Mouse (Mus musculus) liver, embryonic 12.5 days (tissue): ENCODE measurements around the gene Olfr76. TPM values are rescaled to one million over a fixed set of nuclear protein-coding genes. Genes with fewer than 3 reads are reported as not detected.
"Not testable (repeated sequence)": the region's sequence is repeated elsewhere in the genome, so short reads cannot be mapped to it uniquely, and the experiment has no call there.

Experiments used
- ATAC-seq: fragments of 200-750 bp; cut with Nextera tagmentation; 2 replicates; pipeline ENCODE4 v1.8.0; 2017; ENCODE audit warnings: moderate number of reproducible peaks, mild to moderate bottlenecking, moderate library complexity
- H3K27ac ChIP-seq: fragments of 300-500 bp; sonication (generic); 2 replicates; pipeline ENCODE4 v1.5.1; 2016; ENCODE audit warnings: mild to moderate bottlenecking
- H3K27me3 ChIP-seq: fragments of 300-500 bp; sonication (generic); replicated peaks from 2 replicates; pipeline ENCODE4 v1.6.1; 2016; ENCODE audit warnings: mild to moderate bottlenecking, moderate library complexity
- H3K36me3 ChIP-seq: fragments of 300-500 bp; sonication (generic); 2 replicates; pipeline ENCODE4 v1.6.1; 2016; ENCODE audit warnings: mild to moderate bottlenecking, moderate library complexity
- H3K4me1 ChIP-seq: fragments of 300-500 bp; sonication (generic); 2 replicates; pipeline ENCODE4 v1.6.1; 2016
- H3K4me2 ChIP-seq: fragments of 300-500 bp; sonication (generic); 2 replicates; pipeline ENCODE4 v1.6.1; 2016; ENCODE audit warnings: mild to moderate bottlenecking, moderate library complexity
- H3K4me3 ChIP-seq: fragments of 300-500 bp; sonication (generic); 2 replicates; pipeline ENCODE4 v1.5.1; 2016; ENCODE audit warnings: mild to moderate bottlenecking, moderate library complexity
- H3K9ac ChIP-seq: fragments of 300-500 bp; sonication (generic); 2 replicates; pipeline ENCODE4 v1.6.1; 2016; ENCODE audit warnings: mild to moderate bottlenecking, moderate library complexity
- H3K9me3 ChIP-seq: fragments of 300-500 bp; sonication (generic); replicated peaks from 2 replicates; pipeline ENCODE4 v1.6.1; 2016; ENCODE audit warnings: mild to moderate bottlenecking, moderate library complexity
- WGBS: fragments of 180-500 bp; shearing (Covaris S2); methylation state at CpG from one replicate; pipeline ENCODE4 v1.1.7; 2016; ENCODE audit not compliant: insufficient replicate concordance; 5-methylcytosine and 5-hydroxymethylcytosine counted together
- polyA plus RNA-seq: library from polyadenylated mRNA; unstranded; fragments of >200 nt; fragmentation: Nextera tagmentation; extraction: Ambion mirVana; gene quantifications from 2 replicates; pipeline ENCODE4 v1.2.1, GENCODE M21; 2016

The Olfr76 gene
- polyA plus RNA-seq = not detected in 2 replicates

DNA sequence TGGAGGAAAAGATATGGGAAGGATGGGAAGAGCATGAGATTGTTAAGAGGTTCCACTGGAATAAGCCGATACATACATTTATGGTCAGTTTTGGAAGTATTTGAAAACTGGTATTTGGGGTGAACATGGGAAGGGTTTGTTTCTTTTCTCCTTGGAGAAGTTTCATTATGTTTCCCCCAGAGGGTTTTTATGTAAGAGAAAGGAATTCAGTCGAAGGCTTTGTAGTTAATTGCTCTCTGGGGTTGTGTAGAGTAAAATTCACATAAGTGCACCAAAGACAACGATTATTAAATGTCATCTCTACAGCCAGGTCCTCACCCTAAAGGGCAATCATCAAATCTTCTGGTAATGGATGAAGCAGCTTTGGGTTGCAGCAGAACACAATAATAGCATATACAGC is at the start of gene Olfr76:
Gene Olfr76, minus strand, starts transcription at position 101 of the 400 bp plus-strand sequence.
- no peak within 1 kb of the TSS for H3K9ac ChIP-seq
- no peak within 1 kb of the TSS for H3K4me3 ChIP-seq
- ATAC-seq = no peak
- H3K4me1 ChIP-seq = no peaks in the 10 kb centered on the region
- H3K4me2 ChIP-seq = no peak within 1 kb of the TSS
- H3K27me3 ChIP-seq = no peaks in the 10 kb centered on the region
- 47% methylated on average over 3 of the region's 3 CpGs for WGBS
- no peaks in the 10 kb centered on the region for H3K9me3 ChIP-seq
- H3K36me3 ChIP-seq = no peaks in the 10 kb centered on the region
- no peak within 1 kb of the TSS for H3K27ac ChIP-seq

DNA sequence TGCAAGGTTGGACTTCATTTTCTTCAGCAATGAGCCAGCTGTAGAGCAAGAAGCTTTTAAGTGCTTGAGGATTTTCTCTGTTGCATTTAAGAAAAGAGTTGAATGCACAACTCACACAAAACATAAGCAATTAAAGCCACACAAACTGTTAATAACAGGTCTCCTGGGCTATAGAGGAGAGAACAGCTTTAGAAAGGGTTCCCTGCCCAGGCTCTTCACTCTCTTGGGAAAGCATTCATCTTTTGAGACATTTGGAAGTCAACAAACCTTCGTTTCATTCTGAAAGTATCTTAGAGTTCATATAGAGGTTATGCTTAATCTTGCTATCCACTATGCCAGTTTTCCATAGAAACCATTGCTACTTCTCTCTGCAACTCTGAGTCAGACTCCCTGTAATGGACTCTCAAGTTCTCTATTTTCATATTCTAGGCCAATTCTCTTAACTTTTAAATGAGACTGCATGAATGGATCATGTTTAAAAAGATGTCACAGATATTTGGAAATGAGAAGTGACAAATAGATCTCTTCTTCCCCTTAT is 47.1 kb upstream of the Olfr76 start, which contains the start of gene Olfr1555-ps1:
Gene Olfr1555-ps1, minus strand, starts transcription at position 51 of the 538 bp plus-strand sequence.
- H3K4me1 ChIP-seq, H3K27me3 ChIP-seq, H3K4me2 ChIP-seq, H3K27ac ChIP-seq, ATAC-seq, H3K9ac ChIP-seq, H3K36me3 ChIP-seq, H3K9me3 ChIP-seq, H3K4me3 ChIP-seq: not testable (repeated sequence)
- 25% methylated on average over 1 of the region's 1 CpGs for WGBS

DNA sequence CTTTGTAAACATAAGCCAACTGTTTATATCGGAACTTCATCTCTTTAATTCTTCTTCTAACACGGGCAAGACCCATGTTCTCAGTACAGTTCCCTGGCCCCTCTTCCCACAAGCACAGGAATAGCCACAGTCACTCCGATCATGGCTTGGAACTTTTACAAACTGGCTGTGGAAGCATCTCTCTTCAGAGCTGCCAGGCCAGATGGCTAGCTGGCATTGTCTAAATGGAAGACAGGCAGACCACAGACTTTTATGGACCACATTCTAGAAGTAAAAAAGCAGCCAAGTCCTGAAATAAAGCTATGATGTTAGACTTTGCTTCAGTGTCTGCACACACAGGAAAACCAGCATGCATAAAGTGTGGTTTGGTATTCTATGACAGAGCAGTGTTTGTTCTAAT is 22.4 kb upstream of the Olfr76 start:
- Histone ChIP-seq H3K4me1 (no peaks in the 10 kb centered on the region), H3K27me3 (no peaks in the 10 kb centered on the region), H3K9me3 (no peaks in the 10 kb centered on the region), H3K4me2 (no peak overlapping the region), H3K9ac (no peak overlapping the region), H3K27ac (no peak overlapping the region), H3K4me3 (no peak overlapping the region), H3K36me3 (no peaks in the 10 kb centered on the region)
- ATAC-seq = no peak
- WGBS = 77% methylated on average over 3 of the region's 3 CpGs

DNA sequence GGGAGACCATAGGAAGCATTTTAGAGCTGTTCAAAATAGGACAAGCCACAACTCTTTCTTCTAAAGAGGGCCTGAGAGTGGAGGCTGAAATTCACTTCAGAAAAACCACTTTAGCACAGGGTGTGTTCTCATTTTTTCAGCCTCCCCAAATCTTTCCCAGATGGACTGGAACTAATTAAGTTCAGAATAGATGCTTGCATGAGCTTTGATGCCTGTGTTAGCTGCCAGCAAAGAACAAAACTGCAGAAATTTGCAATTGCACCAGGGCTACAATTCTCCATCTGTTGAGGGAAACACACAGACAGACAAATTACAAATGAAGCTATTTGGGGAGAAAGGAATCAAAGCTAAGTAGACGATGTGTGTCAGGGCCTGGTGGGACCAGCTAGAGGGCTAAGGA is 20.4 kb upstream of the Olfr76 start:
- Histone ChIP-seq H3K9ac (no peak overlapping the region), H3K9me3 (no peaks in the 10 kb centered on the region), H3K4me1 (no peaks in the 10 kb centered on the region), H3K27me3 (no peaks in the 10 kb centered on the region), H3K36me3 (no peaks in the 10 kb centered on the region), H3K4me2 (no peak overlapping the region), H3K4me3 (no peak overlapping the region), H3K27ac (no peak overlapping the region)
- ATAC-seq = no peak
- WGBS = 76% methylated on average over 1 of the region's 1 CpGs

DNA sequence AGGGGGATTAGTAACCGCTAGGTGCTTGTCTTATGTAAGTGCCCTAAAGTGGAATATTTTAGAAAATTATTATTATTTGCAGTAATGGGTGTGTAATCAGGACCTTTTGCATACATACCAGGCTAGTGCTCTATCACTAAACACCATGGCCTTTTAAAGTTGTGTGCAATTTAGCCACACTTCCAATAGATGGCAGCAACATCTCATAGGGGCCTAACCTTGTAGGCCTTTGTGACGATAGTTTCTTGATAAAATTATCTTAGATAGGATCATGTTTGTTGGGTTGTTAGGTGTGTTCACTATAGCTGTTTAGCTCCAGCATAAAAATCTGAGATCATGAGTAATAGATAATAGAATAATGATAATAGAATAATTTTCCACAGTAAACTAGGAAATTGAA is 11.3 kb upstream of the Olfr76 start:
- Histone ChIP-seq H3K4me2 (no peak overlapping the region), H3K9me3 (no peaks in the 10 kb centered on the region), H3K4me3 (no peak overlapping the region), H3K27me3 (no peaks in the 10 kb centered on the region), H3K27ac (no peak overlapping the region), H3K36me3 (no peaks in the 10 kb centered on the region), H3K9ac (no peak overlapping the region), H3K4me1 (no peaks in the 10 kb centered on the region)
- no peak for ATAC-seq
- 40% methylated on average over 2 of the region's 2 CpGs for WGBS

DNA sequence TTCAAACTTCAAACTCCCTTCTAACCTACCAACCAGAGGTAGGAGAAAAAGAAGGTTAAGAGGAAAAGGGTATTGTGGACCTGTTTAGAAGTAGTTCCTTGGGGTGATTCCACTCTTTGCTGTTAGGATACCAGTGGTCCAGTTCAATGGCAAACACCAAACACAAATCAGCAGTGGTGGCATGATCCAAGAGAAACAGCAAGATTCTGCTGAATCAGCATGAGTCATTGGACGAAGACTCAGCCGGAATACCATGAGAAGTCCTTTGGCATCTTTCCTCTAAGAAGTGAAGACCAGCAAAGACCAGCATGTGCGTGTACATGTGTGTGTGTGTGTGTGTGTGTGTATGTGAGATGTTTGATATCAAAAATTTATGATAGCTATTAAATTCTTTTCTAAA is 6.5 kb downstream of the Olfr76 start:
- H3K27me3 ChIP-seq = no peaks in the 10 kb centered on the region
- H3K4me1 ChIP-seq = no peaks in the 10 kb centered on the region
- H3K9me3 ChIP-seq = no peaks in the 10 kb centered on the region
- no peak overlapping the region for H3K4me2 ChIP-seq
- no peak for ATAC-seq
- no peak overlapping the region for H3K9ac ChIP-seq
- H3K4me3 ChIP-seq = no peak overlapping the region
- WGBS = 74% methylated on average over 3 of the region's 3 CpGs
- no peaks in the 10 kb centered on the region for H3K36me3 ChIP-seq
- H3K27ac ChIP-seq = no peak overlapping the region

DNA sequence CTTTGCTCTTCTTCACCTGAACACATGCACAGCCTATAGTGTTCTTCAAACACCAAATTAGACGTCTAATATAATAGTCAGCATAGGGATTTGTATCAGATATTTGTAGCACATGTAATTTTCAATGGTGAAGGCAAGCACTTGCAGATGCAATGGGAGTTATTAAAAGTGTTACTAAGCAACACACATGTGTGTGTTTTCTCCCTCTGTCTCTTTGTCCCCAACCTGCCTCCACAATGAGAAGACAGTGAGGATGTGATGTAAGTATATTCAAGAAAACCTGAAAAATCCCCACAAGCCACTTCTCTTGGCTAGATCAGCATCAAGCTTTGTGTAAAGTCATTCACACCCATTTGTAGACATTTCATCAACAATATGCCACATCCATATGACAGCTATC is 7.2 kb downstream of the Olfr76 start, which contains the start of gene Olfr1428:
Gene Olfr1428, minus strand, starts transcription at position 101 of the 400 bp plus-strand sequence.
- H3K4me3 ChIP-seq = no peak within 1 kb of the TSS
- H3K27ac ChIP-seq = no peak within 1 kb of the TSS
- no peak within 1 kb of the TSS for H3K9ac ChIP-seq
- ATAC-seq = no peak
- H3K9me3 ChIP-seq = no peaks in the 10 kb centered on the region
- H3K27me3 ChIP-seq = no peaks in the 10 kb centered on the region
- H3K36me3 ChIP-seq = no peaks in the 10 kb centered on the region
- WGBS = 36% methylated on average over 1 of the region's 1 CpGs
- no peak within 1 kb of the TSS for H3K4me2 ChIP-seq
- H3K4me1 ChIP-seq = no peaks in the 10 kb centered on the region

DNA sequence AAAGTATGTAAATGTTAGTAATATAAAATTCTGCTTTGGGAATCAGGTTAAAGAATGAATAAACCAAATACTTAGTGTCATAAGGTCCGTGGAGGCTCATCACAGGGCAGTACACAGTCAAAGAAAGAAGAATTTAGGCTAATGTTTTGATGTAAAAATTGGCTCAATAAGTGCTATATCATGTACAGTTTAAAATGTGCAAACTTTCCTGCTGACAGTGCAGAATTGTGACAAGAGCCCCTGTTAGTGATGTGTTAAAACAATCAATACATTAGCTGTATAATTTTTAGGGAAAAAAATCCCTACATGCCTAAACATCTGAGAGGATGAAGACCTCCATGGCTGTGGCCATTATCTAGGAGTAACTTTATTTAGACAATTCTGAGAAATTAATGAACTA is 9.2 kb downstream of the Olfr76 start:
- Histone ChIP-seq H3K9ac (no peak overlapping the region), H3K4me2 (no peak overlapping the region), H3K27me3 (no peaks in the 10 kb centered on the region), H3K4me1 (no peaks in the 10 kb centered on the region), H3K27ac (no peak overlapping the region), H3K36me3 (no peaks in the 10 kb centered on the region), H3K9me3 (no peaks in the 10 kb centered on the region), H3K4me3 (no peak overlapping the region)
- no peak for ATAC-seq
- WGBS = 34% methylated on average over 1 of the region's 1 CpGs

DNA sequence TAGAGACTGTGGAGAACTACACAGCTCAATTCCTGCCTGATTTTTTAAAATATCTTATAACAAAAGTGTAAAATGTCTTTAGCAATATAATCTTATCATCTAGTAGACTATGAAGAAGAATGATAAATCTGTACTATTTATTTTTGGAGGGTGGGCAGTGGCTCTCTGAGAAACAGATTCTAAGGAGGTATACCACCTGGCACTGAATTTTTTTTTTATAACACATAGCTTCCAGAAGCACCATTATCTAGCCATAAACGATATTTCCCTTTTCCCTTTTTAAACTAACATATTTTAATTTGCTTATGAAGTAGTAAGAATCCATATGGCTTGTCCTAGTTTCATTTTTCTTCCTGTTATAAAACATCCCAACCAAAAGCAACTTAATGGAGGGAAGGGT is 18.5 kb downstream of the Olfr76 start:
- H3K4me3 ChIP-seq = no peak overlapping the region

DNA sequence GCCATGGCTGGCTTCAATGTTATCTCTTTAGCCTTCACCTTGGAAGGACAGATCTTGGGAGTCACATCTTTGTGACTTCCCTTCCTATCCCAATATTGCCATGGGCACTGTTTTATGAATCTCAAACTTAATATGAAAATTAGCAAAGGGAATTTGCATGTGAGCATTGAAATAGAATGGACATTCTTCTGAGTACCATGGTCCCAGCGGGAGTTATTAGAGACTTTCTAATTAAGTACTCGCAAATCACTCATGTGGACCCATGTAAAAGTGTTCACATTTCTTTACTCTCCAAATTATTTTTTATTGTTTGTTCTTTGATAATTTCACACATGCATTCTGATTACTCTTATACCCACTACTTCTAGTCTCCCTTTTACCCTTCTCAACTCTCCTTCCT is 19.8 kb downstream of the Olfr76 start, which contains the start of gene Olfr1427:
Gene Olfr1427, minus strand, starts transcription at position 101 of the 400 bp plus-strand sequence.
- H3K9ac ChIP-seq = no peak within 1 kb of the TSS
- H3K4me3 ChIP-seq = no peak within 1 kb of the TSS
- no peak within 1 kb of the TSS for H3K27ac ChIP-seq
- H3K4me2 ChIP-seq = no peak within 1 kb of the TSS
- H3K9me3 ChIP-seq = no peaks in the 10 kb centered on the region
- no peak for ATAC-seq
- H3K36me3 ChIP-seq = no peaks in the 10 kb centered on the region
- H3K27me3 ChIP-seq = no peaks in the 10 kb centered on the region
- H3K4me1 ChIP-seq = no peaks in the 10 kb centered on the region
- 79% methylated on average over 2 of the region's 2 CpGs for WGBS

More for the DNA sequence above, 18.5 kb downstream of the Olfr76 start:
- no peaks in the 10 kb centered on the region for H3K9me3 ChIP-seq
- H3K9ac ChIP-seq = no peak overlapping the region
- H3K4me1 ChIP-seq = no peaks in the 10 kb centered on the region
- 34% methylated on average over 1 of the region's 1 CpGs for WGBS
- no peaks in the 10 kb centered on the region for H3K36me3 ChIP-seq
- no peak overlapping the region for H3K4me2 ChIP-seq
- no peak for ATAC-seq
- no peak overlapping the region for H3K27ac ChIP-seq
- H3K27me3 ChIP-seq = no peaks in the 10 kb centered on the region

DNA sequence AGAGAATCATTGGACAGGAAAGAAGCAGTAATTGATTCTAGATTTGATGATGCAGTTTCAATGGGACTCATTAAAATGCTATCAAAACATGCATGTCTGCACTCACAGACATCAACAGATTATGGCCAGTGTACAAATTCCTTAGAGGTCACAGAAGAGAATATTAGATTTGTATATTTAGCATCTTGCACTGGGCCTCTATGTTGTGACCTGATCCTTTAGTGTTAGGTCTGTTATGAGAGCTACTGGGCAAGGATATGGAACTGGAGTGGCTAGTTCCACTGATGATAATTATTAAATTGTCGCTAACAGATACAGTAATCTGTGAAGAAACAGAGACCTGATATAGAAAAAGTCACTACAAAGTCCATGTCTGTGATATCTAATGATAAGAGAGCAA is 31.1 kb downstream of the Olfr76 start, which contains the start of gene Olfr1426:
Gene Olfr1426, minus strand, starts transcription at position 101 of the 400 bp plus-strand sequence.
- ATAC-seq = no peak
- WGBS = 63% methylated on average over 1 of the region's 1 CpGs
- Histone ChIP-seq H3K4me1 (no peaks in the 10 kb centered on the region), H3K9ac (no peak within 1 kb of the TSS), H3K4me3 (no peak within 1 kb of the TSS), H3K4me2 (no peak within 1 kb of the TSS), H3K27ac (no peak within 1 kb of the TSS), H3K9me3 (no peaks in the 10 kb centered on the region), H3K27me3 (no peaks in the 10 kb centered on the region), H3K36me3 (no peaks in the 10 kb centered on the region)

DNA sequence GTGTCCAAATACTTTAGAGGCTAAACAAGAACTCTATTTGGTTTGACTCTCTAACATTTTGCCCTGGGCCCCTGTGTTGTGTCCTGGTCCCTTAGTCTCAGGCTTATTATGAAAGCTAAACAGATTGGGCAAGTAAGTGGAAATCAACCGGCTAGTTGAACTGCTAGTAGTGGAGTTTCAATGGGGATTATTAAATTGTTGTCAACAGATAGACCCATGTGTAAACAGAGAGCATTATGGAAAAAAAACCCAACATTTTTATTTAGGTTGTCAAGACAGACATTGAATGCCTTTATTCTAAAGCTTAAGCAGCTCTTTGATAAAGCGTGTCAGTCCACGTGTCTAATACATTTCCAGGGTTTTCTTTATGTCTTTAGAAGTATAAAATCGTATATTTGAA is 45.4 kb downstream of the Olfr76 start, which contains the start of gene Olfr1425:
Gene Olfr1425, minus strand, starts transcription at position 101 of the 400 bp plus-strand sequence.
- not testable (repeated sequence) for H3K27me3 ChIP-seq, H3K36me3 ChIP-seq, H3K9me3 ChIP-seq, H3K27ac ChIP-seq, H3K9ac ChIP-seq, H3K4me1 ChIP-seq, H3K4me2 ChIP-seq, ATAC-seq, H3K4me3 ChIP-seq
- 71% methylated on average over 4 of the region's 4 CpGs for WGBS

DNA sequence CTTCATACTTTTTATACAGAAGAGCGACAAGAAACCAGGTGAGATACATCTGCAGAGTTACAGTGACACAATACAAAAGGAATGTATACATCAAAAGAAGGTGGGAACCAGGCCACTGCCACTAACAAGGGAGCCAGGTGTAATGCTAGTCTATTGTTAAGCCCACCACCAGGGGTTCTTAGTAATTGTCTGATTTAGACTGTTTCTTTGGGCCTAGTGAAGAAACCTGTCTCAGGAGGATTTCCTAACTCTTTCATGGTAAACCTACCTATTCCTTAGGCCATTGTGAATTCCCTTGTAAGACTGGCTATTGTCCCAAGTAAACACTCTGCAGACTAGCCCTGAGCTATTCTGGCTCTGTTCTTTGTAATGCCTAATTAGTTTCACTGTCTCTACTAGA is 53.5 kb downstream of the Olfr76 start:
- H3K4me1 ChIP-seq, H3K4me2 ChIP-seq, H3K4me3 ChIP-seq, ATAC-seq, H3K9me3 ChIP-seq, H3K27me3 ChIP-seq, H3K27ac ChIP-seq, H3K36me3 ChIP-seq, H3K9ac ChIP-seq: not testable (repeated sequence)
- 45% methylated on average over 1 of the region's 1 CpGs for WGBS
